Mouse (Mus musculus) lung, postnatal 4 days (tissue): ENCODE results near the gene Endov.

Experiments used
- DNase-seq, 2 experiments: peaks; one replicate each; pipeline ENCODE4 v3.0.0; 2021

Gene Endov

GRCm38 (mm10) chr11:119490861-119491689, at the start of gene Endov:
Endov (plus strand) TSS chr11:119491347.
- DNase-seq: peak; percentile 97 to 99

DNA sequence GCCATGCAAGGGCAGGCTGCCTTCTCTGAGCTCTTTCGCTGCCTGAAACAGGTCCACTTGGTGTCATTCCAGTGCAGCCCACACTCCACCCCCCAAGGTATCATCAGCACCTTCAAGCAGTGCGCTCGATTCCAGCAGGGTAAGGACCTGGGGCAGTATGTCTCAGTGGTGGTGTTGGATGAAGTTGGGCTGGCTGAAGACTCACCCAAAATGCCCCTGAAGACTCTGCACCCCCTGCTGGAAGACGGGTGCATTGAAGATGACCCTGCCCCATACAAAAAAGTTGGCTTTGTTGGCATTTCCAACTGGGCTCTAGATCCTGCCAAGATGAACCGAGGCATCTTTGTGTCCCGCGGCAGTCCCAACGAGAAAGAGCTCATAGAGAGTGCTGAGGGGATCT, 48.9 kb upstream of the Endov start:
- no peak for DNase-seq

- peak in 1 of 2 experiments; percentile 27 for DNase-seq
Observed at GRCm38 (mm10) chr11:119443442-119443841, 47.7 kb upstream of the Endov start.

GRCm38 (mm10) chr11:119456097-119456496, 35.0 kb upstream of the Endov start:
- no peak for DNase-seq

DNA sequence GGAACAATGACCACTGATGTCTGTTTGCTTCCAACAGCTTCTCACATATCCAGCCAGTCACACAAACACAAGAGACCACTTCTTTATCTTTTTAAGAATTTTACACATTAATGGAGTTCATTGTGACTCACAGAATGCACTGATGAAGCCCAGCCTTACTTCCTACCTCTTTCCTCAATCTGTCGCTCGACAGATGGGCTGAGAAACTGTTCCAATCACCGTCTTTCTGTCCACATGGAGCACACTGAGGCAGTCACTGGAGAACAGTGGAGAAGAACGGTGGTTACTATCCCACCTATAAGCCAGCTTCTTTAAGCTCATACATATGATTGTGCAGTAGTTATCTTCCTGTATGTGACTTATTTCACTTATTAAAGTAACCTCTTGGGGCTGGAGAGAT, 13.3 kb upstream of the Endov start:
- no peak for DNase-seq

- no peak for DNase-seq
Observed at GRCm38 (mm10) chr11:119491690-119492087, 542 bp downstream of the Endov start.

- no peak for DNase-seq
Observed at GRCm38 (mm10) chr11:119492830-119493229, 1.7 kb downstream of the Endov start.

GRCm38 (mm10) chr11:119493516-119493915, 2.4 kb downstream of the Endov start:
- DNase-seq: no peak

GRCm38 (mm10) chr11:119496147-119496546, 5.0 kb downstream of the Endov start:
- DNase-seq: peak in 1 of 2 experiments; percentile 11

GRCm38 (mm10) chr11:119497451-119497850, 6.3 kb downstream of the Endov start:
- DNase-seq: no peak

- peak in 1 of 2 experiments; percentile 12 for DNase-seq
Observed at GRCm38 (mm10) chr11:119499297-119499696, 8.2 kb downstream of the Endov start.

DNA sequence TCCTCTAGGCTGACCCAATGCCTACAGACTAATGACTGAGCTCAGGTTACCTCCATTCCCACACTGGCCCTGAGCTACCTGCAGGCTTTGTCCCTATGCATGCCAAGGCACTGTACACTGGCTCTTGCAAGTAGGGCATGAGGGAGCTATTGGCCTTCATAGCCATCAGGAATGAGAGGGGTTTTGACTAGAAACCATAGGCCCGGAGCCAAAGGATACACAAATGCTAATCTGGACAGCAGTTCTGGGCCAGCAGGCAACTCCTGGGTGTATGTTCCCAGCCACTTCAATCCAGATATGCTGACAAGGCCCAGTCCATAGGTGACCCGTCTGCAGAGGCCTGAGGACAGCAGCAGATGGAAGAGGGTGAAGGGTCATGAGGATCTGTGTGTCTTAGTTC, 8.9 kb downstream of the Endov start:
- peak in 1 of 2 experiments; percentile 16 for DNase-seq

DNA sequence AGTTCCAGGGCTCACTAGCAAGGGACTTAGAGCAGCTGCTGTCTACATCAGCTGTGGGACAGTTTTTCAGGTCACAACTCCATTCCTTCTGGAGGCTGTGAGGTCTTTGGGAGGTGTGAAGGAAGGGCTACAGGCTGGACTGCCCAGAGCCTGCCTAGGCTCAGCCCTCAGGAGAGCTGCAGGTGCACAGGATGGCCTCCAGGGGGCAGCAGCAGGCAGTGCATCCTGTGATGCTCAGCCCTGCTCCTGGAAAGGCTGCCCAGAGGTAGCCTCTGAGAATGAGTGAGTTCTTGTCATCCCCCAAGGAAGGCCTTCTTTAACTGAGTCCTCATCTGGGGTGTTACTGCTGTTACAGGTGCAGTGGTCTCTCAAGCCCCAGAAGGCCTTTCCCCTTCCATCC, 12.5 kb downstream of the Endov start:
- peak; percentile 79 to 81 for DNase-seq

DNA sequence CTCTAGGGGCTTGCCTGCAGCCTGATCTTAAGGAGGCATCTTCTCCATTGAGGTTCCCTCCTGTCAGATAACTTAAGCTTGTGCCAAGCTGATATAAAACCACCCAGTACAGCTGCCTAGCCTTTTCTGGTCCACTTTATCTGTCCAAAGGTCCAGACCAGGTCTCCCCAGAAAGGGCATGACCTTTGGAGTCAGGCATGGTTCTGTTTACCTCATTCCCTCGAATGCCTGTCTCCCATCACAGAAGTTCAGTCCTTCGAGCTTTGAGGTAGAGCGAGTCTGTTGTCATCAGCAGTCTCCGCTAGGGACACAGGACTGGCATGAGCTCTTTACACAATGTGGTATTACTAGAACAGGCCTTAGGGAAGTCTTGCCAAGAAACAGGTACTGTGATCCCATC, 15.2 kb downstream of the Endov start:
- DNase-seq: no peak

- DNase-seq: peak in 1 of 2 experiments; percentile 19
Observed at GRCm38 (mm10) chr11:119507772-119508171, 16.6 kb downstream of the Endov start.

GRCm38 (mm10) chr11:119509165-119509776, 18.1 kb downstream of the Endov start:
- DNase-seq: no peak

DNA sequence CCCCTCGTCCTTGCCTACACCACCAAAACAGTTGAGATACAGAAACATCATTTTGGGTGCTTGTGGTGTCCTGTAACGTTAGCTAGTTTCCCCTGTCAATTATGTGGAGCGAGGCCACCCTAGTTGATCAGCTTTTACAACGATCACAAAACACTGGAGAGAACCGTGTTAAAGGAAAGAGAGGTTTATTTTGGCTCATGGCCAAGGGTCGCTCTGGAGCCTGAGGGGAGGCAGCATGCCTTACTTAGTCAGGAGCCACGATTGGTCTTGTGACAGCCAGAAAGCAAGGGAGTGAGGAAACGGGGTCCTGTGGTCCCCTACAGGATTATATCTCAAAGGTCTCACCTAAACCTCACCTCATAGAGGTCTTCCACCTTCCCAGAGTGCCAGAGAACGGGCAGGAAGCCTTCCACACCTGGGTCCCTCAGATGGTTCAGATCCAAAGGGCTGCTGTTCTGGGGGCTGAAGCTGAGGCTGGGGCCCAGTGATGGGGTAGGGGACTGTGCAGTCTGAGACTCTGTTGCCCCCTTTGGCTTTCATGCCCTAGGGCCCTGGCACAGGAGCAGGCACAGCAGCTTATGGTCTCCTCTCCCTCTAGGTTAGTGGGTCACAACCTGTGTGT, 22.0 kb downstream of the Endov start:
- no peak for DNase-seq

GRCm38 (mm10) chr11:119514108-119514860, 23.1 kb downstream of the Endov start:
- DNase-seq: no peak

DNA sequence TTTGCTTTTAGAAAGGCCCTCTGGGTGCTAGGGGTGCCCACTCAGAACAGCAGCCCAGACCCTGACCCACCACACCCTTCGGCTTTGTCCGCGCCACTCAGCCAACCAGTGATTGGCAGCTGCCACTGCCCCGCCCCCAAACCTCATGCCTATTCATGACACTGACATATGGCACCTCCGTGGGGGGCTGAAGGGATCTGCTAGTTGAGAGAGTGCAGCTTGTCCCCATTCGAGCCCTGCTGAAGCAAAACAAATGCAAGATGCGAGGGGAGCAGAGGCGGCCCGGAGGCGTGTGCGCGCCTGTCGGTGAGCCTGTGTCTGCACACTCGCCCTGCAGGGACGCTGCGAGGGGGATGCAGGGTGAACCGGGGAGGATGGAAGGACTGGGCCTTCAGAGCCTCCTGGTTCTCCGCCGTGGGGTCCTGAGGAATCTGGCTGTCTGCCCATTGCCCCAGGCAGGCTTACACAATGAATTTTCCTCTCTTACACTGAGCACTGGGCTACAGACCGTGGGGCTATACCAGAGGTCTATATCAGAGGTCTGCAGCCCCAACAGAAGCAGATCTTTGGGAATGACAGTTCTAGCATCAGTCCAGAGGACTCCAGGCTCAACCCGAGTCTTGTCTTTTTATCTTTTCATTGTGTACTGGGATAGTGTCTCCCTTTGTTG, 24.0 kb downstream of the Endov start:
- peak; percentile 15 to 47 for DNase-seq

- no peak for DNase-seq
Observed at GRCm38 (mm10) chr11:119515823-119516676, 24.9 kb downstream of the Endov start.

- DNase-seq: peak; percentile 35 to 47
Observed at GRCm38 (mm10) chr11:119516677-119517361, 25.7 kb downstream of the Endov start.
